Mouse (Mus musculus): ENCODE measurements around the gene Rufy3.

- TF ChIP-seq CTCF (IDR thresholded peaks at IDR 0.05; ENCODE audit: low read depth, low read length) (no peak), POLR2A (IDR thresholded peaks at IDR 0.05; ENCODE audit: insufficient read depth, low read length) (no peak)
Measured at GRCm38 (mm10) chr5:88616988-88617387, 52.1 kb downstream of the Rufy3 start.
